Mouse (Mus musculus) kidney, adult 8-10 months (tissue): Measurements from ENCODE around the gene Mypop.
A peak's percentile ranks its signal among the peaks of the same experiment; 100 is the strongest.

Experiments
- DNase-seq, 2 experiments: peaks; one replicate each; pipeline ENCODE4 v3.0.0; 2022

Gene Mypop

GRCm38 (mm10) chr7:18991660-18992293, 732 bp downstream of the Mypop start:
- DNase-seq: no peak

DNA sequence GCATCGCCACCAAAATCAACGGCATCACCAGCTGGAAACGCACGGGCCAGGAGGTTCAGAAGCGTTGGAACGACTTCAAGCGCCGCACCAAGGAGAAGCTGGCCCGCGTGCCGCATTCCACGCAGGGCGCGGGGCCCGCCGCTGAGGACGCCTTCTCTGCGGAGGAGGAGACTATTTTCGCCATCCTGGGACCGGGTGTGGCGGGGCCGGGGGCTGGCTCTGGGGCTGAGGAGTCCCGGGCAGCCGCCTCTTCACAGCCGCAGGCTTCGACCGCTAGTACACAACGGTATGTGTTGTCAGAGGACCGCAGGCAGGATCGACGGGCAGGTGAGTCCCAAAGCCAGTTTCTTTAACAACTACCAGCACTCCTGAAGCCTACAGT, 1.2 kb downstream of the Mypop start:
- DNase-seq: no peak

- DNase-seq: no peak
Observed at GRCm38 (mm10) chr7:18993036-18993435, 2.0 kb downstream of the Mypop start.

DNA sequence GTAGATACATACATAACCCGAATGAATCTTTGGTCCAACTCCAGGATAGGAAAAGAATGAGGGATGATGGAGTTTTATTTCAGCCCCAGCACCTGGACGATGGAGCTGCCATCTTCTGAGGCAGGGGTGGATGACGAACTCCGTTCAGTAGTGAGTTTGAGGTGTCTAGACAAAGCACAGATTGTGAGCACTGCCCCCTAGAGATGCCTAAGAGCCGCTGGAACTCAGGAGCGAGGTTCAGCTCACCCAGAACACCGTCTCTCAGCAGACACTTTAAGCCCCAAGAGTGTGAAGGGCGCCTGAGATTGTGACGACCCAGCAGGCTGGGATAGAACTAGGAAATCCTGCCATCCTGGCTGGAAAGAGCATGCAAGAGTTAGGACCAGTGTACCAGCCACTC, 7.8 kb downstream of the Mypop start:
- no peak for DNase-seq

GRCm38 (mm10) chr7:19000421-19000820, 9.4 kb downstream of the Mypop start:
- no peak for DNase-seq

- peak; percentile 62 to 70 for DNase-seq
Observed at GRCm38 (mm10) chr7:19001066-19001806, 10.2 kb downstream of the Mypop start.

DNA sequence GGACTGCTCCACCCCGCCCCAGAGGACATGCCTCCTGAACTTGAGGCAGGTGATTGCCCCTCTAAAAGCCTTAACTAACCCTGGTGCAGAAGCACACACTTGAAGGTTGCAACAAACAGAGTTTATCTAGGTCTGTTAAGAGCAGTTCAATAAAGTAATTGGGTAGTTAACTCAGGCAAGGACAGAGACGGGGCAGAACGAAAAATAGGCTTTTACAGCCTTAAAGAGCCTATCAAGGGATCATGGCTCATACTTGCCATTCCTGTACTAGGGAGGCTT, 10.7 kb downstream of the Mypop start:
- DNase-seq: no peak

GRCm38 (mm10) chr7:19002115-19002514, 11.1 kb downstream of the Mypop start:
- no peak for DNase-seq

- peak; percentile 81 to 87 for DNase-seq
Observed at GRCm38 (mm10) chr7:19002848-19003498, 11.9 kb downstream of the Mypop start.

DNA sequence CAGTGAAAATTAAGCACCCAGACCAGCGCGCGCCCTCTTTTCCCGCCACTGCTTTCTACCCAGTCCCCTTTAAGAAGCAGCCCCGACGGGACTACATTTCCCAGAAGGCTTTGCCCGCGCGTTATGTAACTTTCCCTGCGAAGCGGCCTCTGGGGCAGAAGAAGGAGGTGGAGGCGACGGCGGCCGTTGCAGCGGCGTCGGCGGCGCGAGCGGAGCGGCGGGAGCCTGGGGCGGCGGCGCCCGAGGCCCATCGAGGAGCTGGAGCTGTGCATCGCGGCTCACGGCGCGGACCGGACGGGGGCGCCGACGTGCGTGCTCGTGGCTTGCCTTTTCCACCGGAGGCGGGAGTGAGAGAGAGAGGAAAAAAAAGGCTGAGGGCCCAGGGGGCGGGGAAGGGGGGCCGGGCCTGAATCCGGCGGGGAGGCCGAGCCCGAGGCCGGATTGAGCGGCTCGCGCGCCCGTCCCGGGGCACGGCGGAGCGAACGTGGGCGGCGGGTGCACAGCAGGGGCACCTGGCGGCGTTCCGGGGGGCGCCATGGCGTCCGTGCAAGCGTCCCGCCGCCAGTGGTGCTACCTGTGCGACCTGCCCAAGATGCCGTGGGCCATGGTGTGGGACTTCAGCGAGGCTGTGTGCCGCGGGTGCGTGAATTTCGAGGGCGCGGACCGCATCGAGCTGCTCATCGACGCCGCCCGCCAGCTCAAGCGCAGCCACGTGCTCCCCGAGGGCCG, 13.0 kb downstream of the Mypop start, which contains the start of gene Irf2bp1:
Irf2bp1 (plus strand) TSS at position 143 of the 729 bp plus-strand sequence.
- DNase-seq: peak; percentile 94 to 95

DNA sequence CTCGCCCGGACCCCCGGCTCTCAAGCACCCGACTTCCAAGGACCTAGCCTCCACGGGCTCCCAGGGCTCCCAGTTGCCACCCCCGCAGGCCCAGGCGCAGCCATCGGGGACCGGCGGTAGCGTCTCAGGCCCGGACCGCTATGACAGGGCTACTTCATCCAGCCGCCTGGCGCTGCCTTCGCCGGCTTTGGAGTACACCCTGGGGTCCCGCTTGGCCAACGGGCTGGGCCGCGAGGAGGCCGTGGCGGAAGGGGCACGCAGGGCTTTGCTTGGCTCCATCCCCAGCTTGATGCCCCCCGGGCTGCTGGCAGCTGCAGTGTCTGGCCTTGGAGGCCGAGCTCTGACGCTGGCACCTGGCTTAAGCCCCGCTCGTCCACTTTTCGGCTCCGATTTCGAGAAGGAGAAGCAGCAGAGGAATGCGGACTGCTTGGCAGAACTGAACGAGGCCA, 13.6 kb downstream of the Mypop start:
- DNase-seq: peak in 1 of 2 experiments; percentile 32

DNA sequence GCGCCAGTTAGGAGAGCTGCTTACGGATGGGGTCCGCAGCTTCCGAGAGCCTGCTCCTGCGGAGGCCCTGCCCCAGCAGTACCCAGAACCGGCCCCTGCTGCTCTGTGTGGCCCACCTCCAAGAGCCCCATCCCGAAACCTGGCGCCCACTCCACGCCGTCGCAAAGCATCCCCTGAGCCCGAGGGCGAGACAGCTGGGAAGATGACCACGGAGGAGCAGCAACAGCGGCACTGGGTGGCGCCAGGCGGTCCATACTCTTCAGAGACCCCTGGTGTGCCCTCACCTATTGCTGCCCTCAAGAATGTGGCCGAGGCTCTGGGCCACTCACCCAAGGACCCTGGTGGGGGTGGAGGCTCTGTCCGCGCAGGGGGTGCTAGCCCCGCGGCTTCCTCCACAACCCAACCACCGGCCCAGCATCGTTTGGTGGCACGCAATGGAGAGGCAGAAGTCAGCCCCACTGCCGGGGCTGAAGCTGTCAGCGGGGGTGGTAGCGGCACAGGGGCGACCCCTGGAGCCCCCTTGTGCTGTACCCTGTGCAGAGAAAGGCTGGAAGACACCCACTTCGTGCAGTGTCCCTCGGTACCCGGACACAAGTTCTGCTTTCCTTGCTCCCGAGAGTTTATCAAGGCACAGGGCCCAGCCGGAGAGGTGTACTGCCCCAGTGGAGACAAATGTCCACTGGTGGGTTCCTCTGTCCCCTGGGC, 14.5 kb downstream of the Mypop start:
- DNase-seq: no peak

GRCm38 (mm10) chr7:19006476-19006875, 15.4 kb downstream of the Mypop start:
- DNase-seq: peak; percentile 81 to 93

- peak in 1 of 2 experiments; percentile 30 for DNase-seq
Observed at GRCm38 (mm10) chr7:19007026-19007977, 16.3 kb downstream of the Mypop start.

DNA sequence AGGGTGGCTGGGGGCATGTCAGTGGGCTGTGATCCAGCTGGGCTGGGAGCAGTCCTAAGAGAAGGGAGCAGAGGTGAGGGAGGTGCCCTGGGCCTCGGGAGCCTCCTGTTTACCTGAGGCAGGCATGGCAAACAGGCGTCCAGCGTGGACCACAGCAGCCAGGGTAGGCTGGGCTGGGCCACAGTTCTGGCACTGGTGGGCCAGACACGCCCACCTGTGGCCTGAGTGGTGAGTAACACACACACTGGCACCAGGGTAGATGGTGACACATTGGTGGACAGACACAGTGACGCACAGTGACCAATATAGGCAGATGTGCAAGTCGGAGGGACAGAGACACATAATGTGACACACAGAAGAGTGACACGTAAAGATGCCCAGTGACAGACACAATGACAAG, 19.5 kb downstream of the Mypop start:
- no peak for DNase-seq

- DNase-seq: no peak
Observed at GRCm38 (mm10) chr7:19012025-19012621, 21.1 kb downstream of the Mypop start.

GRCm38 (mm10) chr7:19012882-19013281, 21.8 kb downstream of the Mypop start:
- no peak for DNase-seq

DNA sequence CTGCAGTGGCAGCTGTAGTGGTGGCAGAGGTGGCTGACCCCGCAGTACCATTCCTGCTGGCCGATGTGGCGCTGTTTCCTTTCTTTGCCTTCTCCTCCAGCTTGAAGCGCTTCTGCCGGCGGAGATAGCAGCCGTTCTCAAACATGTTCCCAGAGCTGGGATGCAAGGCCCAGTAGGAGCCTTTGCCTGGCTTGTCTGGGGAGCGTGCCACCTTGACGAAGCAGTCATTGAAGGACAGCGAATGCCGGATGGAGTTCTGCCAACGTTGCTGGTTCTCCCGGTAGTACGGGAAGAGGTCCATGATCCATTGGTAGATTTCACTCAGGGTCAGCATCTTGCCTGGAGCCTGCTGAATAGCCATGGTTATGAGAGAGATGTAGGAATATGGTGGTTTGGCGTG, 23.4 kb downstream of the Mypop start:
- DNase-seq: no peak

DNA sequence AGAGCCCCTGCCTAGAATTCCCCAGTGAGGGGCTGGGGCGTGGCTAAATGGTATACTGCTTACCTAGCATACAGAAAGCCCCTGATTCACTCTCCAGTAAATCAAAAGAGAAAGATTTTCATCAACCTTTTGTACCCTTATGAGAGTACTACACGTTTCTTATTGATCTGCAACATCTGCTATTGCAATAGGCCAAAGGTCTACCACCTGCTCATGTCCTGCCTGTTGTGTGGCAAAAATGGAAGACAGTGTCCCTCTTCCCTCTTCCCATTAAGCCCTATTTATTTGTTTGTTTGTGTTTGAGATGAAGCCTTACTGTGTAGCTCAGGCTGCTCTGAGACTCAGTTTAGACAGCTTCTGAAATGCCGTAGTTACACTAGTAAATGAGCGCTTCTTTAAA, 25.0 kb downstream of the Mypop start:
- DNase-seq: no peak

GRCm38 (mm10) chr7:19017909-19018308, 26.9 kb downstream of the Mypop start:
- DNase-seq: no peak

GRCm38 (mm10) chr7:19021048-19021447, 30.0 kb downstream of the Mypop start:
- no peak for DNase-seq
